Mouse (Mus musculus) layer of hippocampus, adult 8-10 months (tissue): ENCODE measurements at regions not wholly inside any gene's neighbourhood (a gene's known extent, or its start where the extent isn't known, plus 50 kb on each side); places are given as distances from the start of the nearest gene placed in this dataset.
A peak's percentile ranks its signal among the peaks of the same experiment; 100 is the strongest.

Experiments used
- DNase-seq, 2 experiments: peaks; one replicate each; pipeline ENCODE4 v3.0.0; 2022; ENCODE audit warnings: low spot score in 2 of 2

DNA sequence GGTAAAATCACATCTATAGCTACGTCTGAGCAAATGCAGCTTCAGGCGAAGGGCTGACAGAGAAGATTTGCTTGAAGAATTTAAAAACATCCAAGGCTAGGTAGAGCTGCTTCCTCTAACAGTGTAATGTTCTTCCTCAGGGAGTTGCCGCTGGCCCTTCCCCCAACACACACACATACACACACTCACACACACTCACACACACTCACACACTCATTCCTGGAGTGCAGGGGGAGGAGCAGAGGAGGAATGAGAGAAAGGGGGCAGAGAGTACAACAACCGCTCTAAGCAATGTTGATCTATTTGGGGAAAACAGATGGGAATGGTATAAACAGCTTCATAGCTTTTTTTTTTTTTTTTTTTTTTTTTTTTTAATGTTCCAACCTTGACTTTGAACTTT, 232.6 kb downstream of the Rnf152 start:
- no peak for DNase-seq

GRCm38 (mm10) chr1:105117888-105118287, 238.6 kb downstream of the Rnf152 start:
- no peak for DNase-seq

DNA sequence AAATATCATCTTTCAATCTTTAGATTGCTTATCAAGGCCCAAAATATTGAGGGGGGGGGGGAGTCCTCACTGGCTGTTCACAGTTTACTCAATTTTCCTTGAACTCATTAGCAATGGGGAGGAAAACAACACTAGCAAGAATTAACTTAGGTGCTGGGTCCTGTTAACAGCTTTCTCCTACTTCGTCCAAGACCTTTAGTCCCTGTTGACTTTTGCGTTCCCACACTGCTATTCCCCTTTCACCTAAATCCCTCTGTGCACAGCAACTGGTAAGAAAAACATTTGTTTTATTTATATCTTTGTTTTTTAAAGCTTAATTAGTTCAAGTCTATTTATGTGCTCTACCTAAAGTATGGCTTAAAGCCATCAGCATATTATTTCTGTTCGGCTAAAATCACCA, 240.3 kb downstream of the Rnf152 start:
- DNase-seq: no peak

GRCm38 (mm10) chr1:105115391-105115790, 241.1 kb downstream of the Rnf152 start:
- DNase-seq: no peak

DNA sequence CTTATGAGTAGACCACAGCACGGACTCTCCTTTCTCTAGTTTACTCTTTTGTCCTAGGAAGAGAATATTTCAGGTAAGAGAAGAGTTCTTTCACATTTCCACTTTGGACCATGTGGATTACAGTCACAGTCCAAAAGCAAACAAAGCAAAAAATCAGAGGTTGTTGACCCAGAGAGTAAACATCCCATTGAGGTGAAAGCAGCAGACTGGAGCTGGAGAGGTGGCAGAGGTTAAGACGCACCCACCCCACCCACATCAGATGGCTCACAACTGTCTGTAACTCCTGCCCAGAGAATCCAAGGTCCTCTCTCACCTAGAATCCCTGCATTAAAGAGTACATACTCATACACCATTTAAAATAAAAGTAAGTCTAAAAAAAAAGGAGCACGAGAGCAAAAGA, 241.7 kb downstream of the Rnf152 start:
- DNase-seq: no peak

DNA sequence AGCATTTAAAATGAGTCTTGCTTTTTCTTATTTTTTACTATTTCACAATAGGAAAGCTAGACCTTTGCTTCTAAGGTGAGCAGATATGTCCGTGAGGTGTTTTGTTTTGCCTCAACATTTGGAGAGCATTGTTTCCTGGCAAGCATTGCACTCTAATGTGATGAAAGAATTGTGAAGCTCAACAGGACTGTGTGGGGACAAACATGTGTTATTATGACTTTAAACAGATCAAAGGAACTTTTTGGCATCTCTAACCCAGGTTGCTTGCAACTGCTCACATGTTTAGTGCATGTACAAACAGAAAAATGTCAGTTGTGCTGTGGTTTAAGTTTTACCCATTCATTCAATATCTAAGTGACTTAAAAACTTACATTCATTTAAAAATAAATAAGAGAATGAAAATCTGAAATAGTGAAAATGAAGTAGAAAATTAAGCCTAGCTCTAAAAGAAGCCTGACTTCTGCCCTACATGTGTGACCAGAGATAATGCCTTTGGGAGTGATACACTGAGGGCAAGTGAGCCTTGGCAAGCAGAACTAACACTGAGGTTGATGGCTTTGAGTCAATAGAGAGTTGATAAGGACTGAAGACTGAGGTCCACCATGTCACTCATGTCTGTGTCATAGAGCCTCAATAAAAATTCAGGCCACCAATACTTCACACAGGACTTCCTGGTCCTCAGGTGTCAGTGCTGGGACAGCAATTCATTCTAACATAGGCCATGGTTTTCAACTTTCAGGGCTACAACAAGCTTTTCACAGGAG, 243.6 kb downstream of the Rnf152 start:
- DNase-seq: no peak

- DNase-seq: no peak
These were observed 245.3 kb downstream of the Rnf152 start for GRCm38 (mm10) chr1:105111236-105111635.

DNA sequence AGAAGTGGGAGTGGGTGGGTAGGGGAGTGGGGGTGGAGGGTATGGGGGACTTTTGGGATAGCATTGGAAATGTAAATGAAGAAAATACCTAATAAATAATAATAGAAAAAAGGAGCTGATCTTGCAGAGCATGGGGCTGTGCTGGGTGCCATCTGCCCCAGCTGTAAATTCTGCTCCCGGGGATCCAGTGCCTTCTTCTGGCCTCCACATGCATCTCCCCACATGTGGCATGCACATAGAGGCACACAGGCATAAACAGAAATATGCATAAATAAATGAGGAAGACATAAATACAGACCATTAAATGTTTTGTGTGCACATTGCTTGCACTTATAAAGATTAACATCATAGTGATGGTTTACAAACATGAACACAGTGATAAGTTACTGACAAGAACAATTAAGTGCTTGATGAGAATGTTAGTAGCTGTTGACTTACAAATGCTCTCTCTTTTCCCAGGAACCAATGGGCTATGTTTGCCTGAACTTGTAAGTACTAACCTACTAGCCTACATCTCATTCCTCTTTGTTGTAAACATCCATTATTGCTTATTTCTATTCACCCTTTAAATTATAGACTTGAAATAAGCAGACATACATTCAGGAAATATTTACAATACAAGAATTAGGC, 245.8 kb downstream of the Rnf152 start:
- DNase-seq: no peak

DNA sequence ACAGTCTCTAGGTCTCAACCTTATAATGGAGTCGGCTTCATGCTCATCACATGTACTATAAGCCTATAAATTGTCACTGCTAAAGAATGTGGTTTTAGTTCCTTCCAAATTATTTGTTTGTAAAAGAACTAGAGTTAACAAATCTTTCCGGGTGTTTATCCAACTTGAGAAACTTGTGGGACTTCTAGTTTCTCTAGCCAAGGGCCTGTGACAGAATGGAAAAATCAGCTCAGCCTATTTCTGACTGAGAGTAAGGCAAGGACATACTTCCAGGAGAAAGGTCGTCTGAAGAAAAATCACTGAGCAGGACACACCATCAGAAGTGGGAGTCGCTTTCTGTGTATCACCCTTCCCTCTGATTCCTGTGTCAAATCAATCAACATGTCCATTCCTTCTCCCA, 248.7 kb downstream of the Rnf152 start:
- no peak for DNase-seq

DNA sequence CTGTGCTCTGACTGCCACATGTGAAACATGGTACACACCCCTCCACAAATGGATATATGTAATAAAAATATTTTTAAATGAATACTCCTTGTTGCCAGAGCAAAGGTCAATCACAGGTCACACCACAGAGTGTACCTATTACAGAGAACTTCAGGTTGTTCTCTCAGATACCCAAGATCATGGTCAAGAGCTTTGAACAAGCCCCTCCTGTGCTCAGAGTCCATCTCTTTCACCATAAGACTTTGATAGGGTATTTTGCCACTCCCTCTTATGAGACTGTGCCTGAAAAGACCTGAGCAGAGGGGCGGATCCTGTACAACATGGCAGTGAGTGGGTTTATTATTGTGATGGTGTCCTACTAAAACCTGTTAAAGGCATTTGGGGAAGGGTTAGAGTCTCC, 249.3 kb downstream of the Rnf152 start:
- no peak for DNase-seq

DNA sequence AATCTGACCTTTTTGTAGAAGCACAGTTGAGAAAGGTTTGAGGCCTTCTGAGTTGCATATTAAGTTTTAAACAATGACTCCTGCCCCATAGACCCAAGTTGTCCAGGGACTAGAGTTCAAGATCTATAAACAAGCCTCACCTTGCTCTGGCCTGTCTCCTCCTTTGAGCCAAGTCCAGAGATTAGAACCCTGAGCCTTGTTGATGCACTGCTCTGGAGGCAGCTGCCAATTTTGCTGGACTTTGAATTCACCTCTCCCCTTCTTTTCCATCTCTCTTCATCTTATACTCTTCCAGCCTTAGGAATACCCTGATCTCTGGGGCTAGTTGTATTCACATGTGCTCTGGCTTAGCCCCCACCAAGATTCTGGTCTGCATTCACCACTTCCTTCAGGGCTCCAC, 251.3 kb downstream of the Rnf152 start:
- DNase-seq: no peak

GRCm38 (mm10) chr1:105095091-105095490, 261.4 kb downstream of the Rnf152 start:
- no peak for DNase-seq

DNA sequence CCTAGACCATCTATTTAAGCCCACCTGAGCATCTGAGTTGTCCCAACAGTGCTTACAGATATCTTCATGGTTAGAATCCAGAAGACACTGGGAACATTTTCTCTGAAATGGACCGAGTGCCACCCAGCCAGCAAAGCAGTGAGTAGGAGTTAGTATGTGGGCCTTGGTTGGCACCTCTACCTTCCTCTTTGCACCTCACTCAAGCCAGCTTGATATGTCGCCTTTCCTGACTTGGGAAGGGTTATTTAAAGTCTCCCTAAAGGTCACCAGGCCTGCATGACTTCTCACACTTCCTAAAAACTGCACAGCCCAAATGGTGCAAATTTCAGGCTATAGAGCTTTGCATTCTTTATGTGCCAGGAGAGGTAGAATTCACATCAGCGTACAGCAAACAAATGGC, 262.0 kb downstream of the Rnf152 start:
- no peak for DNase-seq

DNA sequence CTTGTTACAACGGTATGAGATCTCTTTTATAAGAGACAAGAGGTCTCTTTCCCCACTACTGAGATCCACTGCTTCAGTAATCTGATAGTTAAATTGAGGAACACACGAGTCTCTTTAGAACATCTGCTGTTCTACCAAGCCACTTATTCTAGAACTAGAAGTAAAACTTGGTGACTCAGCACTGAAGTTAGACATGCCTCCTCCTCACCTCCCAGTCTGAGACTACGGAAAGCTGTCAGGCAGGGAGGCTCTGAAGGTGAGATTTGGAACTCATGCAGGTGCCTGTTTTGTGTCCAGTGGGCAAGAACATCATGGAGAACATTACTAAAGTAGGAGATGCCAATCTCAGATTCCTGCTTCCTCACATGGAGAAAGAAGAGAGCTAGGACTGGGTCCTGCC, 262.6 kb downstream of the Rnf152 start:
- no peak for DNase-seq

GRCm38 (mm10) chr1:105093012-105093411, 263.5 kb downstream of the Rnf152 start:
- DNase-seq: no peak

GRCm38 (mm10) chr1:105092309-105092904, 264.1 kb downstream of the Rnf152 start:
- DNase-seq: peak in 1 of 2 experiments; percentile 11

DNA sequence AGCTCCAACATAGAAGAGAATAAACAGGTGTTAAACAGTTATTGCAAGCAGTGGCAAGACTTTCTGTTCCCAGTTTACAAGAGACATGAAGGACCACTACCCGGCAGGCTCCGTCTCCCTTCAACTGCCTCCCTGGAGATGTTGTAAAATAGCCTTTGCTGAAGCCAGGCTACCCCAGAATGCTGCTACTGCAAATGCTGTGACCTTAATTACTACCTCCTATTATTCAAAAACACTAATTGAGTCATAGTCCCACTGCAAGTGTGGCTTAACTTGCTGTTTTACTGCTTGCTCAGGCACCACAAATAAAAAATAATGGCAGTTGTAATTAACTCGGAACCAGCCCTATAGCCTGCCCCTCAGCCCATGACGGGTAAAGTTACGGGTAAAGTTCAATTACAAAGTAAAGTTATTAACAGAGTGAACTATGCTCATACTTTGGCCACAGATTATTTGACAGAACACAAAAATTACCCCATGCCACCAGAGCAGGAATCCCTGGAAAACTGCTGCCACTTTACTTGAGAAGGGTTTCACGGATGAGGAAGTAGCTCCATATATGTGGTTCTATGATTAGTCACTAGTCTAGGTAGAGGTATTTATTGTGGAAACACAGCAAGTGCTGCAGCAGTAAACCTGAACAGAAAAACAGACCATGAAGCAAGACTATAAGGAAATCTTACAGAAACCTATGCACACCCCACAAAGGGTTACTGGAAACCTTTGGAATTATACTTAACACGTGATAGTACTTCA, 267.6 kb downstream of the Rnf152 start:
- DNase-seq: no peak

DNA sequence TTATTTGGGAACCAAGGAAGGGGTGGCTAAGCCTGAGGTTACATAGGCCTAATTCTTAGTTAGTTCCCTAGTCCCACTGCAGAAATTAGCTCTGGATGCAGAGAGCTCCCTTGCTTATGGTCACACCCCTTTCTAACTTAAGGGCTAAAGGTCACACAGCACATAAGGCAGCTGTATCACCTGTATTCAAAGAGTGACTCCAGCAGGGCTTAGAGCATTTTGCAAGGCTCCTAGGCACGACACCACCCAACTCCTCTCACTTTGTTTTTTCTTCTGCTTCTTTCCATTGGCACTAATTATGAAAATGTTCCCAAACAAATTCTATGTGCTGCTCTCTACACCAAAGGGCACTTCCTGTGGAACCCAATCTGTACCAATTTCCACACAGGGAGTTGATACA, 268.9 kb downstream of the Rnf152 start:
- no peak for DNase-seq

DNA sequence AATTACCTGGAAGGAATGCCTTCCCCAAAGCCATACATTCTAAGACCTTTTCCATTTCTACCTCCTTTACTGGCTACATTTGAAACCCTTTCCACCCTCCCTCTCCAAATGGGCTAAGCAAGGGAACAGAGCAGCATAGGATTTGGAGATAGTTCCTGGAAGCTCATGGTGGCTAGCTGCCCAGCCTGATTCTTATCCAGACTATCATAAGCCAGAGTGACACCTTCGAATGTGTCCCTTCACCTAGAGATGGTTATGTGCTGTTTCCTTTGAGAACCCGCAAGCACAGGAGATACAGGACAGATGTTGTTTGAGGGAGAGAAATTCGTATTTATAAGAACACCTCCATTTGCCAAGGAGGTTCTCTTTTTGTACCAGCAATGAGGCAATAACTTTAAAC, 272.0 kb downstream of the Rnf152 start:
- DNase-seq: no peak

GRCm38 (mm10) chr1:105083551-105084103, 272.9 kb downstream of the Rnf152 start:
- no peak for DNase-seq

DNA sequence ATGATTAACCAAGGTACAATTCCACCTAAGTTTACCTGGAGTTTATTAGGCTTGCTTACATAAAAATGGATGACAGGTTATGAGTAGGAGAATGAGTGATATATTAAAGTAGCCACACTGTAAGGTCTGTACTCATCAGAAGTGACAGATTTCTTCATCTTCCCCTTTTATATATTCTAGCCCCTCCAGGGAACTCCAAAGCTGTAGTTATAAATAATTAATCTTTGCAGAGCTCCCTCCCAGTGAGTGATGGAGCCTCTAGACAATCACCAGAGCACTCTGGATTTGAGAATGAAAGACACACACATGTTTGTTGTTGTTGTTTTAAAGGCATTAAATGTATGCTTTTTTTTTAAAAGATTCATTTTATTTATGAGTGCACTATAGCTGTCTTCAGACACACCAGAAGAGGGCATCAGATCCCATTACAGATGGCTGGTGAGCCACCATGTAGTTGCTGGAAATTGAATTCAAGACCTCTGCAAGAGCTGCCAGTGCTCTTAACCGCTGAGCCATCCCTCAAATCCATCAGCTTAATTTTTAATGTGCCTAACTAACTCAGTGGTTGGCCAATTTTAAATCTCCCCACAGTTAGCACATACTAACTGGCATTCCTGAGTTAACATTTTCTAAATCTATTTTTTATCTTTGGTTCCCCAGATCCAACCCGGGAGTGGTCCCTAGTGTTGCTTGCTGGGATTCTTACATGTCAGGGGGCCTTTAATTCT, 273.5 kb downstream of the Rnf152 start:
- DNase-seq: no peak
